Mouse (Mus musculus) gastrocnemius, adult 2 months (tissue): Measurements from ENCODE around the gene Srgap1. TPM values are rescaled to one million over a fixed set of nuclear protein-coding genes. Genes with fewer than 3 reads are reported as not detected.

Source experiments
- DNase-seq: peaks from one replicate; pipeline ENCODE4 v3.0.0; 2022
- H3K27ac ChIP-seq: fragments of 200-600 bp; 2 replicates; pipeline ENCODE4 v1.8.1; 2022; ENCODE audit warnings: mild to moderate bottlenecking
- H3K4me3 ChIP-seq: fragments of 200-600 bp; 2 replicates; pipeline ENCODE4 v1.8.1; 2022; ENCODE audit warnings: mild to moderate bottlenecking, moderate library complexity
- CTCF ChIP-seq: fragments of 200-600 bp; IDR thresholded peaks from 2 replicates; pipeline ENCODE4 v1.8.1; 2022; ENCODE audit warnings: antibody characterized with exemption, mild to moderate bottlenecking, moderate library complexity
- intact Hi-C: fragments of 180-260 bp; cut with DNase I; formaldehyde crosslinking; loops from one replicate; pipeline ENCODE4 v1.15.1; 2025
- total RNA-seq, 2 experiments: library from RNA; stranded (reverse); gene quantifications; 2 replicates each; pipeline ENCODE4 v1.2.3; 2021

Srgap1 gene
- total RNA-seq, 2 experiments from 2014 or later = 0.38 to 0.89 TPM

GRCm38 (mm10) chr10:121742336-121742735 lies 304.8 kb downstream of the Srgap1 start:
- TF ChIP-seq CTCF = no peak
- intact Hi-C loops = no loop called here
- Histone ChIP-seq H3K27ac (no peak overlapping the region), H3K4me3 (no peak overlapping the region)
- DNase-seq = no peak

GRCm38 (mm10) chr10:121739548-121740505 lies 307.3 kb downstream of the Srgap1 start, which contains the start of gene BC048403:
Gene BC048403 (plus strand): TSS chr10:121739937.
- DNase-seq = peak; percentile 92
- Histone ChIP-seq H3K27ac (peak within 1 kb of the TSS; percentile 87), H3K4me3 (peak within 1 kb of the TSS; percentile 79)
- TF ChIP-seq CTCF = peak; percentile 18; the same call in 1 of the 2 replicates
- intact Hi-C loops = no loop called here

GRCm38 (mm10) chr10:121737256-121737655 lies 309.9 kb downstream of the Srgap1 start:
- intact Hi-C loops = no loop called here
- no peak for TF ChIP-seq CTCF
- Histone ChIP-seq H3K4me3 (no peak overlapping the region), H3K27ac (no peak overlapping the region)
- DNase-seq = no peak

GRCm38 (mm10) chr10:121732542-121732941 lies 314.6 kb downstream of the Srgap1 start:
- no peak overlapping the region for H3K4me3 ChIP-seq
- DNase-seq = no peak
- intact Hi-C loops = no loop called here
- TF ChIP-seq CTCF = no peak
- H3K27ac ChIP-seq = no peak overlapping the region

GRCm38 (mm10) chr10:121731048-121731725 lies 315.9 kb downstream of the Srgap1 start:
- intact Hi-C loops = no loop called here
- Histone ChIP-seq H3K27ac (no peak overlapping the region), H3K4me3 (no peak overlapping the region)
- no peak for DNase-seq
- no peak for TF ChIP-seq CTCF

Other genes with a start within 250 kb of the Srgap1 start
- 10 to 100 TPM; 42.1 to 45.2 TPM for gene Rxylt1, start 50.1 kb upstream of the Srgap1 start, total RNA-seq